Mouse (Mus musculus): Measurements from ENCODE around the gene Pars2.
A peak's percentile ranks its signal among the peaks of the same experiment; 100 is the strongest.

The Pars2 gene

GRCm38 (mm10) chr4:106633281-106634085 is 17.4 kb upstream of the Pars2 start:
- DNase-seq (ENCODE audit: low spot score in 2 of 2) = no peak

GRCm38 (mm10) chr4:106634086-106634479 is 16.8 kb upstream of the Pars2 start:
- no peak for DNase-seq (ENCODE audit: low spot score in 2 of 2)

GRCm38 (mm10) chr4:106643483-106644217 is 7.2 kb upstream of the Pars2 start:
- DNase-seq (ENCODE audit: low spot score in 2 of 2) = no peak

DNA sequence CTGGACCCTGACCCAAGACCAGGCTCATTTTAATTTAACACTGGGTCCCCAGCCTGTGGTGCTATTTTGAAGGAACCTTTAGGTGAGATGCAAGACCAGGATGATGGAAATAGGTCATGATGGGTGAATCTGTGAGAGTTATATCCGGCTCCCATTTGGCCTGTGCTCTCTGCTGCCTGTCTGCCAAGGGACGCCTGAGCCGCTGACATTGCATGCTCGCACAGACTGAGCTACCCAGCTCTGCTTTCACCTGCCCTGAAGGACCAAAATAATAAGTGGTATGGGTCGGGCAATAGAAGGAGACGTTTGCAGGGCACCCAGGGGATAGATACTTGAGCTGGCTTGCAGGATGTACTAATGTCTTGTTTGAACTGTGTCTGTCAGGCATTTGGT is 6.7 kb upstream of the Pars2 start:
- DNase-seq (ENCODE audit: low spot score in 2 of 2) = no peak

GRCm38 (mm10) chr4:106645797-106646196 is 5.1 kb upstream of the Pars2 start:
- DNase-seq (ENCODE audit: low spot score in 2 of 2) = no peak

DNA sequence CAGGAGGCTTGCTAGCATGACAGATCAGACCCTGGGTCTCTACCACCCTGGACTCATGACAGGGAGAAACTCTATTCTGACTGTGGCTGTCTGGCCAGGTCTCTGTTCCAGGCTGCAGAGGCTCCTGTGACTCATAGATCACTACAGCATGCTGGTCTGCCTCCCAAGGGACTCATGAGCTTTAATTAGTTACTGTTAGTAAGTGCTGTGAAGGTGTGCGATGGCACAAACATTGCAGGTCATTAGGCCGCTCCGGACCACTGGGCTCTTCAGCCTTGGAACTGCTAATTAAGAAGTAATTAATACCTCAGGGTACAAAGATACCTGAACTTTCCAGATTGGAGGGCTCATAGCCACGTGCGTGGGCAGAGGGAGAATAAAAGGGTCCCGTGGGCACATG is 3.7 kb upstream of the Pars2 start:
- DNase-seq (ENCODE audit: low spot score in 2 of 2) = no peak

DNA sequence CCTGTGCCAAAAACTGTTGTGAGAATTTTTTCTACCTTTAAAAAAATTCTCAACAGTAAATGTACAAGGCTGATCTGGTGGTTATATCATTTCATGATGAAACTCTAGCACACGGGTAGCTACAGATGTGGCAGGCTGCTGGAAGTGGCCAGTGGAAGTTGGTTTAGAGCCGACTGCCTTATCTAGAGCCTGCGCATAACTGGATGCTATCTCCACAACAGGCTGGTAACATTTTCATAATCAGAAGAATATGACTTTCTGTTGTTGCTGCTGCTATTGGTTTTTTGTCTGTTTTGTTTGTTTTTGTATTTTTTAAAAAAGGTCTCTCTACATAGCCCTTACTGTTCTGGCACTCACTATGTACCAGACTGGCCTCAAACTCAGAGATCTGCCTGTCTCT is 1.7 kb downstream of the Pars2 start:
- no peak for DNase-seq (ENCODE audit: low spot score in 2 of 2)

- no peak for DNase-seq (ENCODE audit: low spot score in 2 of 2)
Measured at GRCm38 (mm10) chr4:106653051-106653450, 2.2 kb downstream of the Pars2 start.

GRCm38 (mm10) chr4:106655681-106656080 is 4.8 kb downstream of the Pars2 start:
- no peak for DNase-seq (ENCODE audit: low spot score in 2 of 2)

DNA sequence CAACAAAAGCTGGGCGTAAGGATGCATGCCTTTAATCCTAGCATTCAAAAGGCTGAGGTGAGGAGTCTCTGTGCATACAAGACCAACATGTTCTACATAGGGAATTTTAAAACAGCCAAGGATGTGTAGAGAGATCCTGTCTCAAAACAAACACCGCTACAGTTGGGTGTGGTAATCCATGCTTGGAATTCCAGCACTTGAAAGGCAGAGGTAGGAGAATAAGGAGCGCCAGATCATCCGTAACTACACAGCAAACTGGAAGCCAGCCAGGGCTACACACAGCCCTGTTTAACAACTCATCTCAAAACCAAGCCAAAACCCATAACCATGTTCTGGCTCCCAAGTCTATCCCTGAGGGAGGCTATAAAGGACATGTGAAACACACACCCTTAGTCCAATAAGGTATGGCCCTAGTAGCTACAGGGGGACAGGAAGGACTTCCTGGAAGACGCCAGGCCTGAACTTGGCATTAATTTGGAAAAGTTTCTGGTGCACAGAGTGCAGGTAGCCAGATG is 13.1 kb downstream of the Pars2 start:
- DNase-seq (ENCODE audit: low spot score in 2 of 2) = no peak

DNA sequence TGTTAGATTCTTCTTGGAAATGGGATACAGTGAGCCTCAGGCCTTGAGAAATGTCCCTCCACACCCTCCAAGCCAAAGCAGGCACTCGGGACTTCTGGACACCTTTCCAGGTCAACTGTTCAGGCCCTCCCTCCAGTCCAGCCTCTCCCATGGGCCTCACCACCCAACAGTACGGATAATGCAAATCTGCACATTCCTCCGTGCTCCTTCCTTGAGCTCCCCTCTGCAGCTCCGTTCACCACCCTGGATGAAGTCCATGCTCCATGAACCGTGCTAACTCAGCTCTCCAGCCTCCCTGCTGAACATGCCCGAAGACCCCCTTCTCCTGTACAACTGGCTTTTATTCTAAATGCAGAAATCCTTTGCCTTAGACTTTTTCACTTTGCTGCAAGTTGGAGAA is 13.8 kb downstream of the Pars2 start:
- no peak for DNase-seq (ENCODE audit: low spot score in 2 of 2)

GRCm38 (mm10) chr4:106665269-106665668 is 14.4 kb downstream of the Pars2 start:
- no peak for DNase-seq (ENCODE audit: low spot score in 2 of 2)

- no peak for DNase-seq (ENCODE audit: low spot score in 2 of 2)
Measured at GRCm38 (mm10) chr4:106665673-106666072, 14.8 kb downstream of the Pars2 start.

DNA sequence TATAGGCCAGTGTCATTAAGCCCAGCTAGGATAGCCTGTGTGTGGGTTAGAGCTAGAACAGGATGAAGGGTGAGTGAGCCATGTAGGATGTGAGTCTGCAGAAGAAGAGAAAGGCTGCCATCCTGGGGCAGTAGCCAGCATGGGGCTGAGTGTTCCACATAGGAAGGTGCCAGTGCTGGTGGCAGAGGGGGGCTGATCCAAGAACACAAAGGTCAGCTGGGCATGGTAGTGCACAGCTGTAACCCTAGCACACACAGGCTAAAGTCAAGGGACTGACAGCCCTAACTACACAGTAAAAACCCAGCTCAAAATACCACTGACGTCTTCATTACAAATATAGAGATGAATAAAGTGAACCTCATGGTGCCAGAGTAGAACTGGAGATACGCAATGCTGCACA is 15.7 kb downstream of the Pars2 start:
- no peak for DNase-seq (ENCODE audit: low spot score in 2 of 2)

GRCm38 (mm10) chr4:106676749-106677148 is 25.9 kb downstream of the Pars2 start:
- no peak for DNase-seq (ENCODE audit: low spot score in 2 of 2)

DNA sequence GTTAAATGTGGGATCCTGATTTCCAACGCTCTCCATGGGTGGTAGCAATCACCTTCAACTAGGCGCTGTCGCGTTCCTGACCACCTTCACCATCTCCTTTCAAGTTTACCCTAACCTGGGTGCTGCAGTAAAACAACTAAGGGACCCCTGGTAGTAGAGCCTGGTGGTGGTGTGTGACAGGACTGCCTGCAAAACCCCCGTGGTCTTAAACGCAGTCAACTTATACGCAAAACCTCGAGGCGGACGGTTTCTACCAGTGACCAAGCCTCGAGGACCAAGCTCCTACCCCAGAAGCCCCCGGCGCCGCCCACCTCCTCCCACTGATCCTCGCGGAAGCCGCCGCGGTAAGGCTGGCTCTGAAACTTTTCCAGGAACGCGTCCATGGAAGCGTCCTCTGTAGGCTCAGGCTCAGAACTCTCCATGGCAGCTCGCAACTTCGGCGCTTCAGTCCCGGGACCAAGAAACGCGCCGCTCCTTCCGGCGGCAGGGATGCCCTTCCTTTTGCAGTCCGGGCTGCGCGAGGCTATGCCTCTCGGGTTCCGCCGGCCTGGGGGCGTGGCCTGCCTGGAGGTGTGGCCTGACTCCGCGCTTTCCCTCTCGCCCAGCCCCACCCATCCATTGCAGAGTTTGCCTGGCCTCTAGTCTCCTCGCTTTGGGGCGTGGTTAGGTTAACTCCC is 27.7 kb downstream of the Pars2 start, which contains the start of gene Ttc4:
Ttc4 (minus strand) TSS at position 503 of the 677 bp plus-strand sequence.
- DNase-seq (ENCODE audit: low spot score in 2 of 2) = peak; percentile 73 to 76

GRCm38 (mm10) chr4:106679152-106679551 is 28.3 kb downstream of the Pars2 start:
- DNase-seq (ENCODE audit: low spot score in 2 of 2) = no peak

DNA sequence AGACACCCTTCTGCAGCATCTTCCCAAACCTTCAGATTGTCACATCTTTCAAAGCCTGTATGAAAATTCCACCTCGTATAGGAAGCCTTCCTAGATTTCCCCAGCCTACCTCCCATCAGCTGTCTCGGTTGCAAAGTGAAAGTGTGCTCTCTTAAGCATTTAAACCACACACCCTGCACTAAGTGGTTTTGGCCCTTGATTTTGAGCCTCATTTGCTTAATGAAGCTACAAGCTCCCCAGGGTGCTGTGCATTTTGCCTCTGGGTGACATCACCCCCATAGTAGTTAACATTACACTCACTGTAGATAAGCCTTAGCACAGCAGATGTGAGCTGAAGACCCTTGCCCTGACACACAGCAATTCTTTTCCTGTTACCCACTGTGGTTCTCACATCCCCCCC is 30.1 kb downstream of the Pars2 start:
- DNase-seq (ENCODE audit: low spot score in 2 of 2) = no peak

- no peak for DNase-seq (ENCODE audit: low spot score in 2 of 2)
Measured at GRCm38 (mm10) chr4:106688636-106689296, 37.9 kb downstream of the Pars2 start.

DNA sequence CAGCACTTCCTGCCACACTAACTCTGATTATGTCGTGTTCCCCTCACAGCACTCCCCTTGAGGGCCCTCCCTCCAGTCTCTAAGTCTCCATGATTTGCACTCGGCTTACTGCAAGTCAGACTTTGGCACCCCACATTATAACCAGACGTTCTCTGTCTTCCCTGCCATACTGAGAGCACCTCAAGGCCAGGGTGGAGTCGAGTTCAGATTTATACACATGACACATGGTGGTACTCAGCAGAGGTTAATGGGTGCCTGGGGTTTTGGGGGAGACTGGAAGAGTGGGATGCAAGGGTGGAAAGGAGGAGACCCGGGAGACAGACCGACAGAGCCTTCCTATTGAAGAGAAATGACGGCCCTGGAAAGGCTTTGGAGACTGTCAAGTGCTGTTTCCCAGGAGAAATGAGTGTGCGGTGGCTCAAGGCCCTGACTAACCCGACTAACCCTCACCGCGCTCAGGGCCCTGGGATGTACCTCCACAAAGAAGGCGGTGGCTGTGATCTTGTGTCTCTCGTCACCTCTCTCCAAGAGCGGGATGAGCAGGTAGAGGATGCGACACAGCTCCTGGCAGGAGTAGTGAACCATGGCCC is 43.1 kb downstream of the Pars2 start:
- no peak for DNase-seq (ENCODE audit: low spot score in 2 of 2)

- no peak for DNase-seq (ENCODE audit: low spot score in 2 of 2)
Measured at GRCm38 (mm10) chr4:106699989-106700388, 49.1 kb downstream of the Pars2 start.
